Mouse (Mus musculus) adrenal gland, adult (tissue): ENCODE data around the gene Thumpd3.
A peak's percentile ranks its signal among the peaks of the same experiment; 100 is the strongest.

Experiments
- DNase-seq, 2 experiments: peaks; one replicate each; pipeline ENCODE4 v3.0.0; 2022 to 2023; ENCODE audit warnings: low spot score in 1 of 2; ENCODE audit not compliant: inconsistent age in 2 of 2

Gene Thumpd3

DNA sequence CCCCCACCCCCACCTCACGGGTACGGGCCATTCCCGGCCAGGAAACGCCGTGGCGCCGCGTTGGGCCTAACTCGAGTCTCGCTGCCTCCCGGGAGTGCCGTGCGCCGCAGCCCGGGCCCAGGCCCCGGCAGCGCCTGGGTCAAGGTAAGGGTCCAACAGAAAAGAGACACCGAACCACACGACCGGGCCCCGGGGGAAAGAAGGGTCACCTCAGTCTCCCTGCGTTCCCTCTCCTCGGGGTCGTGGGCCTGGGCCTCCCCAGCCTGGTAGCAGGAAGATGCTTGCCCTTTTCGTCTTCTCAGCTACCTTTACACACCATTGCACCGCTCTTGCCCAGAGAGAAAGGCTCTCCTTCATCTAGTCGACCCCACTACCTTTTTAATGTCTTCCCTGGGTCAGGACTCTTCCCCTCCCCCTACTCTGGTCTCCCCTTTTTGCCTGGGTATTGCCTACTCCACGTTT lies 31.6 kb downstream of the Thumpd3 start:
- no peak for DNase-seq

DNA sequence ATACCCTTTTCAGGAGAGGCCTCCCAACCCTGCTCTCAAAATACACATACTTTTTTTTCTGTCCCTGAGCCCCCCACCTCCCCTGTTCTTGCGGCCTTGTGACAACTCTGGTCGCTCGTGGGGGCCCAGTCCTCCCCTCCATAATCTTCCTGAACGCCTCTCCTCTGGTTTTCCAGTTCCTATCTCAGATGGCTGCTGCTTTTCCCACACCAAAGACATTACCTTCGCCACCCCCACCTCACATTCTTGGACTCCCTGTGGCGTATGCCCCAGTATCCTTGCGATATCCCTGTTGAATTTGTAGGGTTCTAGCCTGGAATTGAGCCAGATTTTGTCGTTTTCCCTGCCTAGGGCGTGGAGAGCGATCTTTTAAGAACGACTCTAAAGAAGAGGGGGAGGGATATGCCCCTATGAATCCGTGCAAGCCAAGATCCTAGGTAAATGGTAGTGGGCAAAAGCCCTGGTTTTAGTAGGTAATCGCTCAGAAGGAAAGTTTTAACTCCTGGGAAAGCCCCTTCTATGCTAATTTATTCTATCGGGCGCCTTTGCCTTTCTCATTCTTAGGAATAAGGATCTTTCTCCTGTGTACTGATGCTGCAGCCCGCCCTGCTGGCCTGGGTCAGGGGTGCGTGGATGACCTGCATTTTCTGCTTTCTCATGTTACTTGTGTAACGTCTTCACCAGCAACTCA lies 32.2 kb downstream of the Thumpd3 start:
- DNase-seq, result peak; percentile 63 to 89

DNA sequence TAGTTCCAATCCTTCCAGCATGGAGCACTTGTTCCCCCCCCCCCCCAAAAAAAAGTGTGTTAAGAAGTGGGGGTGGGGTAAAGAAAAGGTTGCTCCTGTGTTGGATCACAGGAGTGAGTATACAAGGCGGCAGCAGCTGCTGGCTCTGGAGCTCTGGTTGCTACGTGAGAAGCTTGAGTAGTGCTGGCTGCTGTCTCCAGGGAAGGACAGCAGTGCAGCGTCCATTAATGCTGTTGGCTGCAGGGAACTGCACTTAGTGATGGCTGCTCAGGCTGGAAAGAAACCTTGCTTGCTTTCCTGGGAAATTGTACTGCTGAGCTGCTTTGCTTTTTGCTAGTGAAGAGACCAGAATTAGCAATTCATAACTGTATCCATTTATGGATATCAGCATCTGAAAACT lies 33.5 kb downstream of the Thumpd3 start:
- DNase-seq, result peak; percentile 43 to 76

DNA sequence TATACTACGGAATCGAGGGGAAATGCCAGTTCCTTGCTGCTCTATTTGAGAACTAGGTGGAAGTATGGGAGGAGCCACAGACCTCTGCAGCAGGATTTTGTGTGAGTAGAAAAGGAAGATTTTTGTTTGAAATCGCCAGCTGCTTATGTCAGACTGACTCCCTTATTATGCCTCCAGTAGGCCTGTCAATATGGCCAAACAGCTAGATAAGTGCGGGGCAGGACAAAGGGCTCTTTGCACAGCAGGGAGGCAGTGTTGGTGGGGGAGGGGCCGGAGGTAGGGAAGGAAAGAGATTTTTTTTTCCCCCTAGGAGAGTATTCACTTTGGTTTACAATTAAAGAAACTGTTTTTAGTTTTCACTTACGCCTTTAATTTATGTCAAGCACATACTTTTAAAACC lies 36.2 kb downstream of the Thumpd3 start:
- DNase-seq, result peak in 1 of 2 experiments; percentile 67

DNA sequence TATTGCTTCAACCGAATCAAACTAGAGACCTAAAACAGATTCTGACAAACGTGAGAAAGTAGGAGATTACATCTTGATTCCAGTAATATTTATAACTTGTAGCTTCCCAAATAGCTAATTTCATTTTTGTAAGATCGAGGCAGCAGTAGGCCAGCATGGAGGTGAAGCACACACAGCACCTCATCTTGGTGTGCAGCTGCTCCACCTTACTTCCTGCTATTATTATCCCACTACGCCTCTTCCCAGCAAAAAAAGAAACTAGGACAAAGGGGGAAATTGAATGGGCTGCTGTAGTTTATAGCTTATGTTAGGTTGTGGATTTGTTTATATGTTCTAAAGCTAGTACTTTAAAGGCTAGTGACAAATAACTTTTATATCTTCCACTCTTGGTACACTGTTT lies 38.6 kb downstream of the Thumpd3 start:
- DNase-seq, result no peak

DNA sequence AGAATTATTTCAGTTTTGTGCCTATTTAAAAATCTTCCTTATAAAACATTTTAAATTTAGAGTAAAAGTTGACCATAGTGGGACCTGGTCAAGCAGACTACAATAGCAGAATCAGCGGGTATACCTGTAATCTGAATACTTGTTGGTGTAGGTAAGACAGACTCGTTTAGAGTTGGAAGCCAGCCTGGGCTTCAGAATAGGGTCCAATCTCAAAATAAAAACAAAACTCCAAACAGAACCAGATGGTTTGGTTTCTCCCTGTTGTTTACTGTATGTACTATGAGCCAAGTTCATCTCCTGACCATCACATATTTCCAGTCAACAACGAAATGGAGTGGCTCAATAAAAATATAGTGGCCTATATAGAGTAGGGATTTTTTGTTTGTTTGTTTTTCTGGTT lies 47.2 kb downstream of the Thumpd3 start:
- DNase-seq, result no peak

DNA sequence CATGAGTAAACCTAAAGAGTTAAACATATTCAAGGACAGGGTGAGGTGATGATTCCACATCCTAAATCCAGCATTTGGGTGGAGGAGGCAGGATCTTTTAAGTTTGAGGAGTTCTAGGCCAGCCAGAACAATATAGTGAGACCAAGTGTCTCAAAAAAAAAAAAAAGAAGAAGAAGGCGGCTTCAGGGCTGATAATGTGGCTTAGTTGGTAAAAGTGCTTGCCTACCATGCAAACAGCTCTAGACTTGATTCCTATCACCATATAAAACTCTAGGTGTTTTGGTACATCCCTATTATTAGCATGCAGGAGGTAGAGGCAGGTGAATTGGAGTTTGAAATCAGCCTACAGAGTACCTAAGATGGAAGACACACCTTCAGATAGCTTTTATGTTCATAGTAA lies 49.5 kb downstream of the Thumpd3 start:
- no peak for DNase-seq

DNA sequence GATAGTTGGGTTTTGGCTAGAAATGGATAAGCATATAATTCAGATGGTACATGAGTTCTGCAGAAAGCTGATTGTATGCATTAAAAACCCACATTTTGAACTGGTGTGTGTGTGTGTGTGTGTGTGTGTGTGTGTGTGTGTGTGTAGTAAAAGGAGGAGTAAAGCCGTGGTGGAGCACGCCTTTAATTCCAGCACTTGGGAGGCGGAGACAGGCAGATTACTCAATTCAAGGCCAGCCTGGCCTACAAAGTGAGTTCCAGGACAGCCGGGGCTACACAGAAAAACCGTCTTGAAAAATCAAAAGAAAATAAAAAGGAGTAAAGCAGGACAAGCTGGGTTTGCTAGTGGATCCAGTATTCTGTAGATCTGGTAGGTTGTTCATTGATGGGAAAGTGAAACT lies 51.6 kb downstream of the Thumpd3 start:
- peak in 1 of 2 experiments; percentile 83 for DNase-seq

DNA sequence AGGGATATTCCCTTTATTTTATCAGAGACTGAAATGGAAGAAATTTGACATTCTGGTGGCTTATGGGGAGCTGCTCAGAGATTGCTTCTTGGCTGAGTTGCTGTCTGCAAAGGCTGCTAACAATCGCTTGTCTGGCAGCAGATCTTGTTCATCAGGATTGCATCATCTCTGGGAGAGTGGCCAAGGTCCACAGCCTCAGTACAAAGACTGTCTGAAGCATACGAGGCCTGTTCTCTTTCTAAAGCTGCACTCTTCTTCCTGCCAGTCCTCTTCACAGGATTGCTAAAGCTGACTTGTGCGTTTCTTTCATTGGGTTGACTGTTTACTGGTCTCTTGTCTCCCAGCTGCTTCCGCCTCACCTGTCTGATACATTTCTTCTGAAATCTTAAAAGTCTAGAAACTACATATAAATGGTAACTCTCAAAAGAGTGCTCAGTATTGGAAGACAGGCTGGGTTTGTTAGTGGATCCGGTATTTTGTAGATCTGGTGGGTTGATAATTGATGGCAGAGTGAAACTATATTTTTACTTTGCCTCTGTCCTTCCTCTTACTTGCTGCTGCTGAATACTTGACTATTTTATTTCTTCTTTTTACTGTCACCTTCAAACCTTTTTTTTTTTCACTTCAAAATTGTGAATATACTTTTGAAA lies 53.7 kb downstream of the Thumpd3 start:
- peak; percentile 93 to 98 for DNase-seq

DNA sequence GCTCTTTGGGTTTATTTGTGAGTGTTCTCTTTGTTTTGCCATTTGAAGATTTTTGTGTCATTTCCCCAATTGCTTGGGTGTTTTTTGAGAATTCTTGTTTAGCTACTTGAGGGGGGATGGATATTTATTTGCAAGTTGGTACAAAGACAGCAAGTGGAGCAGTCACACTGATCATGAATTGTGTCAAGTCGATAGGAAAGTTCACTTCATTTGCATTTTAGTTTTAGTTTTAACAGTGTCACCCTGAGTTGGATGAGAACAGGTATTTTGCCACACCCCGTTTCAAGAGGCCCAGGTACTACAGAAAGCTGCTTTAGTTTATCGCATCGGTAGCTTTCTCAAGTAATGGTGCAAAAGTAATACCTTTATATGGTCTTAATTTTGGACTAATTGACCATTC lies 56.5 kb downstream of the Thumpd3 start:
- DNase-seq, result peak in 1 of 2 experiments; percentile 47

DNA sequence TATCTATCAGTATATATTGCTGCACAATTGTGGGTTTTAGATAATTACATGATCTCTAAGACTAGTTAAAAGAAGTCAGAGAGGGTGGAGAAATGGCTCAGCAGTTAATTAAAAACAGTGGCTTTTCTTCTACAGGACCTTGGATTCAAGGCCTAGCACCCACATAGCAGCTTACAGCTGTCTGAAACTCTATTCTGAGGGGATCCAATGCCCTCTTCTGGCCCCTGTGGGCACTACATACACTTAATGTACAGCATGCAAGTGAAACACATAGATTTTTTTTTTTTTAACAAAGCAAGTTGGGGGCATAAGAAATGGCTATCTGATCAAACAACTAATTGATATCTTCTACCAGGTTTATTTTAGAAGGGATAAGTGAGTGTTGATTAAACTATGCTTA lies 57.7 kb downstream of the Thumpd3 start:
- peak; percentile 74 to 91 for DNase-seq

DNA sequence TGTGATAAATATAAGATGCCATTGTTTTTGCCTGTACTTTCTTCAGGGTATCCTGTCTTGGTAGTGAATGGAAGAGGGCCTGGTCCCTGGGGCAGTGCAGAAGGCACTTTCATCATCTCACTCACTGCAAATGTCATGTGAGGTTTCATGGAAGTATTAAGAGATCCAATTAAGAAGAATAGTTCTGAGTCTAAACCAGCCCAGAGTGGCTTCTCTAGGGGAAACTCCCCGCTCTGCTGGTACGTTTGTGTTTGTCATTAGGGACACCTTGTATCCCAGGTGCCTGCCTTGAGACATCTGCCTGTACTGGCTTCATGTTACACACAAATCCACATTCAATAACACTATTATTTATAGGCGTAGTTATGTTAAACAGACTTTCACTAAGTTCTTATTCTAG lies 63.4 kb downstream of the Thumpd3 start:
- DNase-seq, result peak; percentile 25 to 70

DNA sequence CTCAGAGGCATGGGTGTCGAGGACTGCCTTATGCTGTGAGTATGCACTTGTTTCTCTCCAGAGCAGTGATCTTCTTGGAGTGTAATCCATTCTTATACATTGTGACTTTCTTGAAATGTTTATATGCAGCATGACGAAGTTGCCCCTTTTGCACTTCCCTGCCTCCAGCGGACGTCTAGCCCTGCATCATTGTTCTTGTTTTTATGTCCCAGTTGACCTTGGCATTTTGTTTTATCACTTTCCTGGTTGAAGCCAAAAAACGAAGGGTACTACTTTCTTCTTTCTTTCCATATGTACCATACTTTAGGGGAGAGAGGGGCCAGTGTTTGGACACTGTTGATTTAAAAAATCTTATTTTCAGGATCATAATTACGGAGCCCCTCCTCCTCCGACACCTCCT lies 63.9 kb downstream of the Thumpd3 start:
- DNase-seq, result peak; percentile 62 to 87
